Mouse (Mus musculus): ENCODE data around the gene Cdc20.

GRCm38 (mm10) chr4:118401421-118401820, 35.7 kb downstream of the Cdc20 start:
- TF ChIP-seq CTCF (IDR thresholded peaks at IDR 0.05), result no peak
- no peak for TF ChIP-seq POLR2A (IDR thresholded peaks at IDR 0.05; ENCODE audit: insufficient read depth, low read depth, low read length)

Measured in heart, adult 2 months (tissue).